Mouse (Mus musculus): Measurements from ENCODE around the gene Ubap1. TPM values are rescaled to one million over a fixed set of nuclear protein-coding genes. Genes with fewer than 3 reads are reported as not detected.

The Ubap1 gene
- total RNA-seq, 2 experiments from 2014 or later = 35.1 to 38.4 TPM

GRCm38 (mm10) chr4:41357154-41357553, 8.4 kb downstream of the Ubap1 start:
- DNase-seq = no peak

GRCm38 (mm10) chr4:41358669-41359068, 9.9 kb downstream of the Ubap1 start:
- no peak for DNase-seq

GRCm38 (mm10) chr4:41359358-41359757, 10.6 kb downstream of the Ubap1 start:
- no peak for DNase-seq

- no peak for DNase-seq
Observed at GRCm38 (mm10) chr4:41361059-41361458, 12.3 kb downstream of the Ubap1 start.

DNA sequence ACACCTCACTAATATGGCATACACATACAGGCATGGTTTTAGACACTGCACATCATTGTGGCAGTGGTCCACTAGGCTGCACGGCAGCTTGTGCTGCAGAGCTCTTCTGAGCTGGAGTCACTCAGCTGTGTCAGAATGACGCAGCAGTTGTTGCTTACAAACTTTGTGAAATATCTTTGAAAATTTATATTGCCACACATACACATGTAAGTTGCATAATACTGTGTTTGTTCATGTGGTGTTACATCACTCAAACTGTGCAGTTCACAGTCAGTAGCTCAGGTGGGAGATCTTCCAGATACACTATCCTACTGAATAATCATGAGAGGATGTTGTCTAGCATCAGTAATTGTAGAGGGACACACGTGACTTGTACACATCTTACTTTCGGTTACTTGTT, 19.4 kb downstream of the Ubap1 start:
- no peak for DNase-seq

GRCm38 (mm10) chr4:41369702-41370437, 21.1 kb downstream of the Ubap1 start:
- no peak for DNase-seq

GRCm38 (mm10) chr4:41377567-41377966, 28.8 kb downstream of the Ubap1 start:
- no peak for DNase-seq

GRCm38 (mm10) chr4:41381213-41381950, 32.6 kb downstream of the Ubap1 start:
- DNase-seq = no peak

DNA sequence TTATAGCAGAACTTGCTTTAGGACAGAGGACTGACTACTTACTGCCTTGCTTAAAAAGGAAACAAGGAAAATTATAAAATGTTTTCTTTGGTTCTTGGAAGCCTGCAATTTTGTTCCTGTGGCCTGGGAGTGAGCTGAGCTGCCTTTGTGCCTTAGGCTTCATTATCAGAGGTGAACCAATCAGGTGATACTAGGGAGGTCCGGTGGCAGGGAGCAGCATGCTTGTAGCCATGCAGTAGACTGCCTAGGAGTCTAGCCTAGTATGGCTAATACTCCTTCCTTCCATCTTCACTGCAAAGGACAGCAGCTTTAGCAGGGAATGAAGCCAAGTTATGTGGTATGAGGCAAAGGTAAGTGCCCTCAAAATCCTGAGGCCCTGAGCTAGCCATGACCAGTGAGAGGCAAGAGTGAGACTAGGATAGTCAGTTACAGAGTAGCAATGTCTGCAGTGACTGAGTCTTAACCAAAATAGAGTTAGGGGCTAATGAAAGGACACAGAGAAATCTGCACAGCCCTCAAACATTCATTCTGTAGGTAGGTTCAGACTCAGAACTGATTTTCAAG, 37.7 kb downstream of the Ubap1 start:
- DNase-seq = no peak

DNA sequence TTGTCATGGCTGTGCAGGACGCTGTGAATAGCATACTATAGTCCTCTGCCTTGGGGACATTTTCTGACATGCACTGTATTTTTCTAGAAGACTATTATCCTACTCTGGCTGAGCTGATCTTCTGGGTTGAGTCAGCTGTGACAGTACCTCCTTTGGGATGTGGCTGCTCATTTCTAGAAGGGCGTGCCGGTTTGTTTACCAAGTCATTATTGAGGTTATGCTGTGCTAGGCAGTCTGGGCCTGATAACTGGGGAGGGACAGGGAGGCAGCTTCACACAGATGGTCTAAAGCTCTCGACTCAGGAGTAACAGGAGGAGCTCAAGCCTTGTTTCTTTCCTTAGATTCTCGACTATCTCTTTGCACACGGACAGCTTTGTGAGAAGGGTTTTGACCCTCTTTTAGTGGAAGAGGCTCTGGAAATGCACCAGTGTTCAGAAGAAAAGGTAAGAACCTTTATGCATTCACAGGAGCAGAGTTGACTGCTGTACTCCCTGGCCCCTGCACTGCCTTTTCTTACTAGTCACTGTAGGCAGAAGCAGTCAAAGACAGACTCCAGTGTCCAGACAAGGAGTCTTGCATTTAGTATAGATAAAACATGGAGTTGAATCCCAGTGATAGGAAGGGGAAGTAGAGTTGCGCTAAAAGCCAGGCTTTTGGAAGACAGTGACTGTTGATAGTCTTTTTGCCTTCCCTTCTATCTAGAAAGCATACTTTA, 39.1 kb downstream of the Ubap1 start:
- no peak for DNase-seq

GRCm38 (mm10) chr4:41388616-41389015, 39.8 kb downstream of the Ubap1 start:
- no peak for DNase-seq

GRCm38 (mm10) chr4:41389240-41389639, 40.4 kb downstream of the Ubap1 start:
- DNase-seq = no peak

- peak; percentile 87 for DNase-seq
Observed at GRCm38 (mm10) chr4:41390122-41390521, 41.3 kb downstream of the Ubap1 start.

DNA sequence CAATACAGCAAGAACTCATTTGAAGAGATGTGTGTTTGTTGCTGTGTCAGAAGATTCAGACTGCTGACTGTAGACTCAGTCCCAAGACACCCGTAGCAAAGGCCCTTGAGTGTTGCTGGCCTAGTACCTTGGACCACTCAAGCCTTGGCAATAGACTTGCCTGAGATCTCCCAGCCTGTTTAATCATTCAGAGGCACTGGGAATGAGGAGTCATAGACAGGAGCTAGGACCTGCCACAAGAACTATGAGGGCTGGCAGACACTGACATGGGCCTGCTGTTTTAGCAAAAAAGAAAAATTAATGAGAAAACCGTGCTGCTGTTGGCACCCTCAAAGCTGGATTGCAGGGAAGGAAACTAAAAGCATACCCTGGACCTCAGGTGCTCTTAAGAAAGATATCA, 42.2 kb downstream of the Ubap1 start:
- no peak for DNase-seq

- no peak for DNase-seq
Observed at GRCm38 (mm10) chr4:41394651-41395050, 45.9 kb downstream of the Ubap1 start.

DNA sequence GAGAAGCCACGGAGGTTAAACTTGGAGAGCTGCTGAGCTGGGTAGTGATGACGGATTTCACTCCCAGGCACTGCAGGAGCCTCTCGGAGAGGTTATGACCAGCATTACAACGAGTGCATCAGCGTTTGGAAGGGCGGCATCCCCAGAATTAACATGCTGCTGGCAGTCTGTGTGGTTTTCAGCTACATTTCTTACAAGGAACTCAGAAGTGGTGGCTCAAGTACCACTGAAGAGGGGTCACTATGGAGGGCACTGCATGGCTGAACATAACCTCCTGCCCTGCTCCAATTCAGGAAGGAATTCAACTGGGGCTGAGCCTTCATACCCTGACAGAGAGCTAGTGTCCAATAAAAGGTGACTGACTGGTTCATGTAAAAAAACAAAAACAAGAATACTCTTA, 49.6 kb downstream of the Ubap1 start:
- DNase-seq = no peak

DNA sequence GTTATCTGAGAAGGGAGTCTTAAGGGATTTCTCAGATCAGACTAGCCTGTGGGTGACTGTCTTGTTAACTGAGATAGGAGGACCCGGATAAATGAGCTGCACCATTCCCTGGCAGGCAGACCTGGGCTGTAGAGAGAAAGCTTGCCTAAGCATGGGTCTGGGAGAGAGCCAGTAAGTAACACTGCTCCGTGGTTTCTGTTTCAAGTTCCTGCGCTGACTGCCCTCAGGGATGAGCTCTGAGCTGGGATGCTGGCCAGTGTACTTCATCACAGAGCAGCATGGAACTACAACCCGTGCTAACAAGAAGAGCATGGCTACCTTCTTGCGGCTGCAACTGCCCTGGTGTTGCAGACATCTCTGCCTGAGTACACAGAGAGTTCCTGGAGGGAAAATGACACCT, 51.1 kb downstream of the Ubap1 start:
- DNase-seq = peak; percentile 13

- no peak for DNase-seq
Observed at GRCm38 (mm10) chr4:41401167-41401566, 52.4 kb downstream of the Ubap1 start.

- no peak for DNase-seq
Observed at GRCm38 (mm10) chr4:41401573-41401972, 52.8 kb downstream of the Ubap1 start.

- DNase-seq = no peak
Observed at GRCm38 (mm10) chr4:41406597-41406996, 57.8 kb downstream of the Ubap1 start.

- no peak for DNase-seq
Observed at GRCm38 (mm10) chr4:41407353-41407752, 58.6 kb downstream of the Ubap1 start.

- no peak for DNase-seq
Observed at GRCm38 (mm10) chr4:41409341-41409740, 60.5 kb downstream of the Ubap1 start.

DNA sequence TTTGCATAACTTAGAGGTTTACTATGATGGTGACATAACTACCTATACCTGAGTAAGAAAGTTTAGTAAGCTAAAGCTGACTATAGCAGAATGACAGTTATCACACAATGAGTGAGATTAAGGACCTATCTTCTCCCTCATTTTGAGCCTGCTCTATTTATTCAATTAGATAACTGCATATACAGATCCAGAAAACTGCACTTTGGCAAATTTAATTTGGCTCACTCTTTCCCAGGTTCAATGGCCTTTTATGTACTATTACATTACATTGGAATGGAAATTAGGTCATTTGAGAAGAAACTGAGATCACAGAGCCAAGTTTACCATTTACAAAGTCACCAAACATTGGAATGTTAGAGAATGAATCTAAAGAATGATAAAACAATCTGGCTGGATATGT, 68.2 kb downstream of the Ubap1 start:
- no peak for DNase-seq

Data from heart, postnatal 4 days (tissue).